Mouse (Mus musculus) stomach, embryonic 14.5 days (tissue): ENCODE measurements at regions not wholly inside any gene's neighbourhood (a gene's known extent, or its start where the extent isn't known, plus 50 kb on each side); places are given as distances from the start of the nearest gene placed in this dataset.

Experiments
- ATAC-seq: fragments of 200-750 bp; cut with Nextera tagmentation; 2 replicates; pipeline ENCODE4 v1.8.0; 2017; ENCODE audit warnings: low read depth, moderate TSS enrichment; ENCODE audit not compliant: insufficient number of reproducible peaks, insufficient read depth, low FRiP score
- H3K27ac ChIP-seq: fragments of 300-500 bp; sonication (generic); 2 replicates; pipeline ENCODE4 v1.5.1; 2014; ENCODE audit warnings: mild to moderate bottlenecking, low read length, moderate library complexity, mixed read lengths
- H3K27me3 ChIP-seq: fragments of 300-500 bp; sonication (generic); 2 replicates; pipeline ENCODE4 v1.6.1; 2014; ENCODE audit warnings: low read length, control low read depth, mixed read lengths; ENCODE audit not compliant: control insufficient read depth, insufficient read depth
- H3K36me3 ChIP-seq: fragments of 300-500 bp; sonication (generic); 2 replicates; pipeline ENCODE4 v1.6.1; 2014; ENCODE audit warnings: mild to moderate bottlenecking, control low read depth, low read length, moderate library complexity, mixed read lengths; ENCODE audit not compliant: control insufficient read depth, insufficient read depth
- H3K4me1 ChIP-seq: fragments of 300-500 bp; sonication (generic); 2 replicates; pipeline ENCODE4 v1.6.1; 2014; ENCODE audit warnings: low read length, control low read depth, mixed read lengths; ENCODE audit not compliant: control insufficient read depth, insufficient read depth
- H3K4me2 ChIP-seq: fragments of 300-500 bp; sonication (generic); replicated peaks from 2 replicates; pipeline ENCODE4 v1.6.1; 2014; ENCODE audit warnings: low read depth, low read length, control low read depth
- H3K4me3 ChIP-seq: fragments of 300-500 bp; sonication (generic); 2 replicates; pipeline ENCODE4 v1.5.1; 2014; ENCODE audit warnings: low read depth, low read length, control low read depth
- H3K9ac ChIP-seq: fragments of 300-500 bp; sonication (generic); replicated peaks from 2 replicates; pipeline ENCODE4 v1.6.1; 2014; ENCODE audit warnings: low read depth, mild to moderate bottlenecking, control low read depth, low read length, moderate library complexity, mixed read lengths
- H3K9me3 ChIP-seq: fragments of 300-500 bp; sonication (generic); 2 replicates; pipeline ENCODE4 v1.6.1; 2016; ENCODE audit warnings: low read depth, low read length, control low read depth; ENCODE audit not compliant: control insufficient read depth
- WGBS: fragments of 180-500 bp; shearing (Covaris S2); extraction: QIAGEN DNeasy Blood & Tissue Kit; methylation state at CpG from one replicate; pipeline ENCODE4 v1.1.7; 2014; 5-methylcytosine and 5-hydroxymethylcytosine counted together

DNA sequence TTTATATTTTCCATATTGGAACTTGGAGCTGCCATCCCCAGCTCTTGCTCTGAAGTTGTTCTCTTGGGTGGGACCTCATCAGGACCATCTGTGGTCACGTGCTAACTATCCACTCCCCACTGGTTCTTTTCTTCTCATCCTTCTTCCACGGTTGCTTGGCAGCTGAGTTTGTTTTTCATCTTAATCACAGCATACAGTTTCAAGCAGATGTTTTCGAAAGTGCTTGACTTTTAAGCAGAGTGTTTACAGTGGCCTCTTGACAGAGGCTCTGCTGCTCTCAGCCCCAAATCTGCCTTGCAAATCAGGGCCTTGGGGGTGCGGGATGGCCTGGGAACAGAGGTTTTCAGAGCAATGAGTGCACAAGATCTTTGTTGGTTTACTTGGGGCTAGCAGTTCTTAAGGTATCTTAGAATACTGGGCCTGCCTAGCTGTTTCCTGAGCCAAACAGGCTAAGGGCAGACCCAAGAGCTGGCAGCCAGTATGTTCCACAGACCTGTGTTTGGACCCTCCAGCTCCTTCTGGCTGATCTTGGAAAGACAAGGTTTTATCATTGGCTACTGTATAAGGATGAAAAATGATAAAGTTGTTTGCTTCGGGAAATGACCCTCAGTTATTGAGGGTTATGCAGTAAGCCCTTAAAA lies 113.0 kb upstream of the Sash1 start:
- Histone ChIP-seq H3K9ac (no peak overlapping the region), H3K9me3 (no peaks in the 10 kb centered on the region), H3K27me3 (no peaks in the 10 kb centered on the region), H3K4me3 (no peak overlapping the region), H3K4me2 (no peak overlapping the region), H3K4me1 (peaks cover 12% of the 10 kb centered on the region), H3K36me3 (no peaks in the 10 kb centered on the region), H3K27ac (peak overlapping the region; percentile 30; the same call in 1 of the 2 replicates)
- whole genome bisulfite sequencing, result 24% methylated on average over 5 of the region's 5 CpGs
- peak; percentile 46; the same call in 1 of the 2 replicates for ATAC-seq

DNA sequence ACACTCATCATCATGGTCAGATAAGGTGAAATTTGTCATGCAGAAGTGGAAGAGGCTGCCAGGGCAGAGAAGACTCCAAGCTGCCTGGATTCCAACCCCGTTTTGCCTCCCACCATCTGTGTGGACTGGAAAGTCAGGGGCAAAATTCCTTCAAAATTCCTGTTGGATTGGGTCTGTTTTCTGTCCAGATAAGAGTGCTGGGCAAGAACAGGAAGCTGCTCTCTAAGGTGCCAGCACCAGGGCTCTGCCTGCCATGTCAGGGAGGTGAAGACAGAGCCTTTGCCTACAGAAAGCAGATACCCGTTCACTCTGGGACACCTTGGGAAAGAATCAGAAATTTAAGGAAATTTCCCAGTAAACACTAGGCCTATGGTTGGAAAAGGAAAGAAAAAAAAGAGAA lies 112.5 kb upstream of the Sash1 start:
- H3K27me3 ChIP-seq, result no peaks in the 10 kb centered on the region
- H3K4me2 ChIP-seq, result no peak overlapping the region
- peaks cover 12% of the 10 kb centered on the region for H3K4me1 ChIP-seq
- no peak overlapping the region for H3K9ac ChIP-seq
- WGBS, result 50% methylated on average over 2 of the region's 2 CpGs
- no peaks in the 10 kb centered on the region for H3K36me3 ChIP-seq
- no peak; the same call in 1 of the 2 replicates for ATAC-seq
- H3K27ac ChIP-seq, result peak overlapping the region; percentile 30
- H3K9me3 ChIP-seq, result no peaks in the 10 kb centered on the region
- no peak overlapping the region for H3K4me3 ChIP-seq

DNA sequence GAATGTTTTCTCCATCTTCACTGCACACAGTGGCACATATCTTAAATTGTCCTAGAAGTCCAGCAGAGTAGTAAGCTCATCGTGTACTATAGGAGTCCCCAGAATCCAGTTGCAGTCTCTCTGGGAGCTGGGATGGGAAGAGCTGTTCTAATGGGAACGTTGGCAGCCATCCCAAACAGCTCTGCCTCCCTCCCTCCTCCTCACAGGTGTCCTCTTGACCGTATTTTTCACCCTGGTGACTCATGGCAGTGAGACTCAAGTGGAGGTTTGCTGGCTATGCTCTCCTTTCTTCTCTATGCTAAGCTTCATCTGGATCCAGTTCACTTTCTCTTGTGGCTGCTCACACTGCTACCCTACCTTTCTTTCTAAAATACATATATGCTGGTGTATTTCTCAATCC lies 109.2 kb upstream of the Sash1 start:
- H3K9ac ChIP-seq, result no peak overlapping the region
- H3K4me2 ChIP-seq, result no peak overlapping the region
- H3K4me3 ChIP-seq, result no peak overlapping the region
- 25% methylated on average over 3 of the region's 3 CpGs for WGBS
- ATAC-seq, result no peak
- H3K9me3 ChIP-seq, result no peaks in the 10 kb centered on the region
- no peaks in the 10 kb centered on the region for H3K27me3 ChIP-seq
- no peaks in the 10 kb centered on the region for H3K36me3 ChIP-seq
- no peak overlapping the region; the same call in 1 of the 2 replicates for H3K27ac ChIP-seq
- H3K4me1 ChIP-seq, result peaks cover 12% of the 10 kb centered on the region

DNA sequence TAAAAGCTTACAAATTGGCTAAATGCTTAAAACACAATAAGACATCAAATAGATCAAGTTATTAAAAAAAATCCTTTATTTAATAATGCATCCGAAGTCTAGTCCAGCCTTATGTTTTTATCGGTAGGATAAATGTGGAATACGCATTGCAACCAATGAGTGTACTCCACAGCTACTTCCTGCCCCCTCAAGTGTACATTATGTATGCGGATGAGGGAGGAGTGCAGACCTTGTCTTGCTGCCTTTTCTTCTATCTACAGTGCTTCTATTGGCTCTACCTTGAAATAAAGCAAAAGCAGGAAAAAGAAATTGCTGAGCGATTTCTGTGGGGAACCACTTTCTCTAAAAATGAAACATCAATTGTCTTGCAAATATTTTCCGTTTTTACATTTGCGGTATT lies 100.5 kb upstream of the Sash1 start:
- no peak overlapping the region for H3K4me2 ChIP-seq
- WGBS, result 91% methylated on average over 7 of the region's 7 CpGs
- ATAC-seq, result no peak

DNA sequence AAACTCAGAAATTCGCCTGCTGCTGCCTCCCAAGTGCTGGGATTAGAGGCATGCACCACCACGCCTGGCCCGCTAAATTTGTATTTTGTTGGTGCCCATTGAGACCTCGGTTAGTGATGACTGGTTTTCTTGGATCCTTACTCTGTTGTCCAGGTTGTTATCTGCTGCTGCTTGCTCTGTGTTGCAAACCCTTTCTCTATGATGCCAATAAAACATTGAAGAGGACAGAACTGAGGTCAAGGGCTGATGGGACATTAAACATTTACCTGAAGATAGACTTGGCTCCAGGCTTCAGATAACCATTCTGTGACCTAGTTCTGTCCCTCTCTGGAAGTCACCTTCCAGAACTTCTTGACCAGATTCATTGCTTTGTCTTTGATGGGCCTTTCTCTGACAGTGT lies 97.5 kb upstream of the Sash1 start:
- no peak overlapping the region for H3K4me3 ChIP-seq
- 91% methylated on average over 4 of the region's 4 CpGs for WGBS
- no peak for ATAC-seq
- no peaks in the 10 kb centered on the region for H3K4me1 ChIP-seq
- H3K4me2 ChIP-seq, result no peak overlapping the region
- H3K36me3 ChIP-seq, result no peaks in the 10 kb centered on the region
- H3K9ac ChIP-seq, result no peak overlapping the region
- no peaks in the 10 kb centered on the region for H3K27me3 ChIP-seq
- H3K9me3 ChIP-seq, result peaks cover 4% of the 10 kb centered on the region; the same call in 1 of the 2 replicates
- no peak overlapping the region for H3K27ac ChIP-seq

More for the DNA sequence above, 100.5 kb upstream of the Sash1 start:
- Histone ChIP-seq H3K27me3 (no peaks in the 10 kb centered on the region), H3K4me1 (no peaks in the 10 kb centered on the region), H3K27ac (no peak overlapping the region), H3K4me3 (no peak overlapping the region), H3K9me3 (no peaks in the 10 kb centered on the region), H3K36me3 (no peaks in the 10 kb centered on the region), H3K9ac (no peak overlapping the region)

DNA sequence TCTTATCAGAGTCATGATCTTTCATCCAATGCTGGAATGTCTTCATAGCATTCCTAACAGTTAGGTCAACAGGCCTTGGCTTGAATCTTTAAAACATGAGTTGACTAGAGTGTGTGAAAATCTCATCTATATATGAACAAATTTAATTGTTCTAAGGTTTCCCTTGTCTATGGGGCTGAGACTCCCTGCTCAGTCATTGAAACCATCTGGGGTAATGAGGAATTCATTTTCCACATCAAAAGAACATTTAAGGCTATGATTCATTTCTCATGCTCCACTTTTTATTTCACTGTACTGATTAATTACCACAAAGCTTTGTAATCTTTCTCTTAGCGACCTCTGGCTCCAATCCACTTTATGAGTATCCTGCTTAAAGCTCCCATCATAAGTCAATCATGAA lies 94.7 kb upstream of the Sash1 start:
- H3K4me1 ChIP-seq, result no peaks in the 10 kb centered on the region
- H3K4me3 ChIP-seq, result no peak overlapping the region
- no peaks in the 10 kb centered on the region for H3K36me3 ChIP-seq
- no peak overlapping the region for H3K27ac ChIP-seq
- peaks cover 4% of the 10 kb centered on the region; the same call in 1 of the 2 replicates for H3K9me3 ChIP-seq
- 81% methylated on average over 1 of the region's 1 CpGs for WGBS
- H3K9ac ChIP-seq, result no peak overlapping the region
- ATAC-seq, result no peak
- H3K4me2 ChIP-seq, result no peak overlapping the region
- no peaks in the 10 kb centered on the region for H3K27me3 ChIP-seq

DNA sequence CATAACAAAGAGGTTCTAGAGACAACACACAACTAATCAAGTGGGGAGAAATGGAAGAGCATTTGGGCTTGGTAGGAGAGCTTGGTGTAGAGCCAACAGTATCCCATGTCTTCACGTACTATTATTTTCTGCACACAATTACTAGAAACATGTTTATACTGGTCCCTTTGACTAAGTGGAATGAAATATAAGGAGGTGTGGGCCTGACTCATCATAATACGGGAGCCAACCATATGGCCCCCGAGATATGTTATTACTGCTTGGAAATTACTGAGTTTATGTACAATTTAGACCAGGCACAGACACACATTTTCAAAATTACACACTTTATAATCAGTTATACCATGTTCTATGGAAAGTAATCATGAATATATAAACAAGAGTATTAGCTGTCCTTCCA lies 92.7 kb upstream of the Sash1 start:
- Histone ChIP-seq H3K9me3 (peaks cover 4% of the 10 kb centered on the region; the same call in 1 of the 2 replicates), H3K27me3 (no peaks in the 10 kb centered on the region)
- 85% methylated on average over 3 of the region's 3 CpGs for WGBS

DNA sequence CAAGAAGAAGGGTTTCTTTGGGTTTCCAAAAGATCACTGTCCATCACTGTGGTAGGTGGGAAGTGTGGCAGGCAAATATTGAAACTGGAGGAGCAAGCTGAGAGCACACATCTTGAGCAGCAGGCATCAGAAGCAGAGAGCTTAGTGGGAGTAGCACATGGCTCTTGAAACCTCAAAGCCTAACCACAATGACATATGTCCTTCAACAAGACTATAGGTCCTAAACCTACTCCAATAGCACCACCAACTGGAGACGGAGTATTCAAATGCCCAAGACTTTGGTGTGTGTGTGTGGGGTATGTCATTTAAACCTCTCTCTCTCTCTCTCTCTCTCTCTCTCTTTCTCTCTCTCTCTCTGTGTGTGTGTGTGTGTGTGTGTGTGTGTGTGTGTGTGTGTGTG lies 88.1 kb upstream of the Sash1 start:
- no peak overlapping the region for H3K9ac ChIP-seq
- H3K4me3 ChIP-seq, result no peak overlapping the region
- WGBS, result 56% methylated on average over 1 of the region's 1 CpGs
- no peak for ATAC-seq
- H3K4me2 ChIP-seq, result no peak overlapping the region
- no peaks in the 10 kb centered on the region for H3K27me3 ChIP-seq
- 0 out of 2 replicates have a peak, but pooled peaks cover 6% of the 10 kb centered on the region for H3K4me1 ChIP-seq
- no peaks in the 10 kb centered on the region for H3K36me3 ChIP-seq
- H3K27ac ChIP-seq, result no peak overlapping the region
- no peaks in the 10 kb centered on the region for H3K9me3 ChIP-seq

More for the DNA sequence above, 92.7 kb upstream of the Sash1 start:
- H3K4me1 ChIP-seq, result no peaks in the 10 kb centered on the region
- H3K36me3 ChIP-seq, result no peaks in the 10 kb centered on the region
- H3K9ac ChIP-seq, result no peak overlapping the region
- no peak overlapping the region for H3K4me2 ChIP-seq
- H3K4me3 ChIP-seq, result no peak overlapping the region
- no peak overlapping the region for H3K27ac ChIP-seq
- no peak for ATAC-seq
